ENCODE assay signal across 18 mouse cellular contexts in the genomic region with DNA sequence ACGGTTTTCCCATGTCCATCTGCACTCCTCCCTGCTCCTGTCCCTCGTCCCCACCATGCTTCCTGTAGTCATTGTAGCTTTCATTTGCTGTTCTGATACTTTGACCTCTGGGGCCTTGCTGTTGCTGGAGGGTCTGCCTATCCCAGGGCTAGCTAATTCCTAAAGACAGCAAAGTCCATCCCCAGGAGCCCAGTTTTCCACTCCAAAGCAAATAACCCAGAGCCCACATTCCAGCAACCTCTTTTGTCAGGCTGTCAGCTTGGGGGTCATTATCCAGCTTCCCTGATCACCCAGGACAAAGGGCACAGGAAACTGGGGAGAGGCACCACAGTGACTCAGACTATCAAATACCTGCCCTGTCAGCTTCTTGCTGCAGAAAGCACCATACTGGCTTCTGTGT.
DNase-seq lines count a peak whose midpoint lies in the region; ATAC-seq and TF ChIP-seq lines count a peak whose summit lies in the region.
"Had no signal": no experiment of that assay in that cellular context is flagged by ENCODE, and none has a peak within 500 bp of the region (broad histone marks: within the 10 kb centered on the region; RNA-seq: fewer than 3 reads in every experiment).

No protein-coding gene starts in this region.

- no peak overlapping the region for H3K9ac ChIP-seq in embryonic facial prominence, embryonic 11.5 days (replicated peaks; ENCODE audit: low read length)
- H3K9ac ChIP-seq: embryonic facial prominence, embryonic 13.5 days; forebrain, embryonic 13.5 days; heart, embryonic 15.5 days; limb, embryonic 13.5 days; neural tube, embryonic 13.5 days; stomach, embryonic 15.5 days had no signal

- peaks cover 17% of the 10 kb centered on the region for H3K36me3 ChIP-seq in megakaryocyte, embryonic 14.5 days (replicated peaks; ENCODE audit: low read length)
- H3K36me3 ChIP-seq in embryonic facial prominence, embryonic 11.5 days (replicated peaks; ENCODE audit: control insufficient read depth, insufficient read depth, low read depth, low read length), result no peaks in the 10 kb centered on the region
- no peaks in the 10 kb centered on the region for H3K36me3 ChIP-seq in small intestine, adult 2 months (ENCODE audit: control insufficient read depth, insufficient read depth, low read length)
- H3K36me3 ChIP-seq: embryonic facial prominence, embryonic 13.5 days; heart, embryonic 15.5 days; limb, embryonic 13.5 days; neural tube, embryonic 13.5 days; stomach, embryonic 15.5 days had no signal

- H3K4me2 ChIP-seq in embryonic facial prominence, embryonic 11.5 days (ENCODE audit: low read depth, low read length), result no peak overlapping the region
- H3K4me2 ChIP-seq: embryonic facial prominence, embryonic 13.5 days; forebrain, embryonic 13.5 days; heart, embryonic 15.5 days; limb, embryonic 13.5 days; neural tube, embryonic 13.5 days; stomach, embryonic 15.5 days had no signal

- peak overlapping the region; percentile 67 for H3K4me3 ChIP-seq in megakaryocyte, embryonic 14.5 days (replicated peaks)
- H3K4me3 ChIP-seq in embryonic facial prominence, embryonic 11.5 days (ENCODE audit: low read depth, low read length), result no peak overlapping the region
- no peak overlapping the region for H3K4me3 ChIP-seq in small intestine, adult 2 months (ENCODE audit: low read depth, low read length)
- H3K4me3 ChIP-seq: embryonic facial prominence, embryonic 13.5 days; forebrain, embryonic 13.5 days; heart, embryonic 15.5 days; limb, embryonic 13.5 days; neural tube, embryonic 13.5 days; stomach, embryonic 15.5 days had no signal

- WGBS in embryonic facial prominence, embryonic 11.5 days, result 12% methylated on average over 2 of the region's 2 CpGs
- WGBS in small intestine, adult 2 months, result 20% methylated on average over 2 of the region's 2 CpGs

- no peak overlapping the region for H3K27ac ChIP-seq in embryonic facial prominence, embryonic 11.5 days (replicated peaks; ENCODE audit: low read depth, low read length)
- peak overlapping the region; percentile 75 for H3K27ac ChIP-seq in small intestine, adult 2 months (ENCODE audit: insufficient read depth, low read depth, low read length)
- H3K27ac ChIP-seq: embryonic facial prominence, embryonic 13.5 days; forebrain, embryonic 13.5 days; heart, embryonic 15.5 days; limb, embryonic 13.5 days; neural tube, embryonic 13.5 days; stomach, embryonic 15.5 days had no signal

- TF ChIP-seq POLR2A in small intestine, adult 2 months (IDR thresholded peaks at IDR 0.05; ENCODE audit: low read depth, low read length), result no peak

- peaks cover 37% of the 10 kb centered on the region for H3K4me1 ChIP-seq in megakaryocyte, embryonic 14.5 days
- no peaks in the 10 kb centered on the region for H3K4me1 ChIP-seq in embryonic facial prominence, embryonic 11.5 days (ENCODE audit: control insufficient read depth, insufficient read depth, low read length)
- H3K4me1 ChIP-seq in small intestine, adult 2 months (ENCODE audit: control insufficient read depth, insufficient read depth, insufficient read length, low read length), result peaks cover 11% of the 10 kb centered on the region; the same call in 1 of the 2 replicates
- H3K4me1 ChIP-seq: stomach, embryonic 15.5 days had no signal

- no peak for ATAC-seq in megakaryocyte, adult 5-6 weeks (ENCODE audit: poor library complexity, severe bottlenecking)
- no peak for ATAC-seq in embryonic facial prominence, embryonic 11.5 days (replicated peaks; ENCODE audit: insufficient number of reproducible peaks, low FRiP score, low TSS enrichment, low read depth)
- ATAC-seq: CD4-positive, CD25-positive, alpha-beta regulatory T cell, adult 4 months; forebrain, embryonic 13.5 days; hindbrain, embryonic 16.5 days had no signal

- no peaks in the 10 kb centered on the region for H3K27me3 ChIP-seq in megakaryocyte, embryonic 14.5 days (replicated peaks)
- no peaks in the 10 kb centered on the region for H3K27me3 ChIP-seq in embryonic facial prominence, embryonic 11.5 days (ENCODE audit: control insufficient read depth, insufficient read depth, low read length)
- no peaks in the 10 kb centered on the region for H3K27me3 ChIP-seq in small intestine, adult 2 months (ENCODE audit: control insufficient read depth, insufficient read depth, low read length)
- H3K27me3 ChIP-seq: embryonic facial prominence, embryonic 13.5 days; forebrain, embryonic 13.5 days; heart, embryonic 15.5 days; limb, embryonic 13.5 days; neural tube, embryonic 13.5 days; stomach, embryonic 15.5 days had no signal

- no peak for TF ChIP-seq CTCF in small intestine, adult 2 months (IDR thresholded peaks at IDR 0.05; ENCODE audit: extremely low read depth, insufficient read length, insufficient replicate concordance, low read depth, low read length)

- intact Hi-C loops in left cerebral cortex, postnatal 36 days (cut with DNase I), result no loop called here

- peak; percentile 23 for DNase-seq in embryonic facial prominence, embryonic 11.5 days (ENCODE audit: low spot score)
- DNase-seq in liver, result peak; percentile 27
- DNase-seq in left cerebral cortex, postnatal 36 days (ENCODE audit: low spot score in 2 of 2), result no peak
- DNase-seq in urinary bladder, adult 2 months (ENCODE audit: low spot score), result no peak
- no peak for DNase-seq in cerebellum, adult 9-10 months
- DNase-seq: adrenal gland, postnatal 10 days; gastrocnemius, postnatal 10 days had no signal

- H3K9me3 ChIP-seq in megakaryocyte, embryonic 14.5 days, result peaks cover 10% of the 10 kb centered on the region
- no peaks in the 10 kb centered on the region for H3K9me3 ChIP-seq in embryonic facial prominence, embryonic 11.5 days (replicated peaks; ENCODE audit: control insufficient read depth, low read length)
- H3K9me3 ChIP-seq: embryonic facial prominence, embryonic 13.5 days; heart, embryonic 15.5 days; limb, embryonic 13.5 days; neural tube, embryonic 13.5 days; stomach, embryonic 15.5 days had no signal

Comparison
In these comparisons a context has a peak if more than half of its experiments do, and no peak if none do; other contexts are left out.
1. DNase-seq: peak in embryonic facial prominence, embryonic 11.5 days (single experiment) and liver (single experiment); none in left cerebral cortex, postnatal 36 days (0 of 2), urinary bladder, adult 2 months (single experiment) and cerebellum, adult 9-10 months (single experiment).